Mouse (Mus musculus) ES-E14 (cell line): ENCODE data around the gene Cdkn2d. TPM values are rescaled to one million over a fixed set of nuclear protein-coding genes. Genes with fewer than 3 reads are reported as not detected.
"Not testable (repeated sequence)": the region's sequence is repeated elsewhere in the genome, so short reads cannot be mapped to it uniquely, and the experiment has no call there.

Experiments used
- DNase-seq: peaks from one replicate; pipeline ENCODE4 v3.0.0-alpha.2; 2013; ENCODE audit warnings: low read depth, low spot score
- H3K27ac ChIP-seq: 2 replicates; pipeline ENCODE4 v1.5.1; 2012; ENCODE audit warnings: low read depth, mild to moderate bottlenecking, low read length, moderate library complexity, mixed read lengths; ENCODE audit not compliant: poor library complexity, insufficient read depth, severe bottlenecking
- H3K36me3 ChIP-seq: 2 replicates; pipeline ENCODE4 v1.6.1; 2012; ENCODE audit warnings: mild to moderate bottlenecking, low read length, moderate library complexity, mixed read lengths; ENCODE audit not compliant: control insufficient read depth, poor library complexity, insufficient read depth, severe bottlenecking
- H3K4me1 ChIP-seq, 2 experiments: fragments of 150-350 bp in 1 of 2; sonication (generic) in 1 of 2; 2 replicates each; pipeline ENCODE4 v1.6.1; 2012; ENCODE audit warnings: low read length in 2 of 2, mild to moderate bottlenecking in 1 of 2, mixed read lengths in 1 of 2; ENCODE audit not compliant: control insufficient read depth in 2 of 2, insufficient read depth in 2 of 2, poor library complexity in 1 of 2
- H3K4me3 ChIP-seq, 2 experiments: fragments of 150-350 bp in 1 of 2; sonication (generic) in 1 of 2; 2 replicates each; pipeline ENCODE4 v1.5.1; 2012; ENCODE audit warnings: low read length in 2 of 2, low read depth in 1 of 2, mild to moderate bottlenecking in 1 of 2, mixed read lengths in 1 of 2; ENCODE audit not compliant: insufficient read depth in 1 of 2, poor library complexity in 1 of 2, severe bottlenecking in 1 of 2
- H3K9ac ChIP-seq: 2 replicates; pipeline ENCODE4 v1.6.1; 2012; ENCODE audit warnings: low read depth, mild to moderate bottlenecking, low read length, mixed read lengths; ENCODE audit not compliant: poor library complexity, insufficient read depth, severe bottlenecking
- H3K9me3 ChIP-seq: fragments of 150-350 bp; sonication (generic); 2 replicates; pipeline ENCODE4 v1.6.1; 2012; ENCODE audit warnings: low read depth, mild to moderate bottlenecking, low read length; ENCODE audit not compliant: control insufficient read depth, insufficient read depth
- CHD2 ChIP-seq: IDR thresholded peaks from 2 replicates; pipeline ENCODE4 v1.6.1; 2014; ENCODE audit warnings: mild to moderate bottlenecking, low read depth, low read length, inconsistent platforms
- HCFC1 ChIP-seq: IDR thresholded peaks from 2 replicates; pipeline ENCODE4 v1.6.1; 2012; ENCODE audit warnings: low read length, inconsistent platforms, borderline replicate concordance; ENCODE audit not compliant: insufficient read depth
- MAFK ChIP-seq: IDR thresholded peaks from 2 replicates; pipeline ENCODE4 v1.6.1; 2014; ENCODE audit warnings: mild to moderate bottlenecking, low read depth, low read length, inconsistent platforms; ENCODE audit not compliant: insufficient read depth
- ZC3H11A ChIP-seq: IDR thresholded peaks from 2 replicates; pipeline ENCODE4 v1.6.1; 2012; ENCODE audit warnings: low read depth, mild to moderate bottlenecking, inconsistent platforms, low read length, borderline replicate concordance
- ZNF384 ChIP-seq: IDR thresholded peaks from 2 replicates; pipeline ENCODE4 v1.6.1; 2012; ENCODE audit warnings: low read depth, low read length, inconsistent platforms
- in situ Hi-C, 2 experiments: fragments of 600-800 bp; cut with MboI; formaldehyde crosslinking; loops; one replicate each; pipeline ENCODE4 v1.15.1; 2025; ENCODE audit warnings: low sequenced_read_pairs in 2 of 2, inconsistent platforms in 1 of 2; ENCODE audit not compliant: unreplicated experiment in 2 of 2
- total RNA-seq: library from RNA; depleted of rRNA; stranded (reverse); fragments of 300-350 nt; gene quantifications from 2 replicates; pipeline ENCODE4 v1.2.3, GENCODE M21; 2012

Cdkn2d gene
- total RNA-seq, 1 experiment = 12.7 TPM

DNA sequence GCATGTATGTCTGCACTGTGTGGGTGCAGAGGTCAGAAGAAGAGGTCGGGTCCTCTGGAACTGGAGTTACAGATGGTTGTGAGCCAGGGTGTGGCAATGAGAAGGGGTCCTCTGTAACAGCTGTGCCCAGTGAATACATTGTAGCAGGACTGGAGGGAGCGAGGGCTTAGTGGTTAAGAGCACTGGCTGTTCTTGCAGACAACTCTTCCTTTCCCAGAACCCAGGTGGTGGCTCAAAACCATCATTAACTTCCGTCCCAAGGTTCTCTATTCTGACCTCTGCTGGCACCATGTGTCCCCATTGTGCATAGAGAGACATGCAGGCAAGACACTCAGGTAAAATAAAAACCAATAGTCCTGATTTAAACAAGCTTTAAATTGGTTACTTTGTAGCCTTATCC is 36.4 kb upstream of the Cdkn2d start:
- TF ChIP-seq HCFC1 (no peak), ZNF384 (no peak), ZC3H11A (no peak), CHD2 (no peak), MAFK (no peak)
- no peak overlapping the region for H3K4me3 ChIP-seq
- H3K27ac ChIP-seq = no peak overlapping the region
- no peaks in the 10 kb centered on the region for H3K36me3 ChIP-seq
- no peak overlapping the region for H3K9ac ChIP-seq
- in situ Hi-C loops = no loop called here
- DNase-seq = no peak
- peaks cover 0 to 7% of the 10 kb centered on the region in 2 experiments; a peak in 2 of 4 replicates for H3K4me1 ChIP-seq
- H3K9me3 ChIP-seq = no peaks in the 10 kb centered on the region

DNA sequence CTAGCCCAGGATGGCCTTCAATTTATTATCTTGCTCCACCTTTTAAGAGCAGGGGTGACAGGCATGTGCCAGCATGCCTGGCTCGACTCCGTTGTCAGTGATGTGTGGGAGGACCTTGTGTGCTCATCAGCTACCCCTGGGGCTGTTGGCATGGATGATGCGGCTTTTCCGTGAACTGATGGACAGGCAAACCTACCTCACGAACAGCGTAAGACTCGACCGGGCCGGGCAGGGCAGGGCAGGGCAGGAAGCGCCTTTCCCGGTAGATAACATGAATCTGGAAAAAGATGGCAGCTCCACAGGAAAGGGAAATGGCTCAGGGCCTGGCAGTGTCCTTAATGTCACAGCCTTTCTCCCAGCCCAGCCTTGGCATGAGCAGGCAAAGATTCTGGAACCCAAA is 33.1 kb upstream of the Cdkn2d start:
- H3K36me3 ChIP-seq = no peaks in the 10 kb centered on the region
- TF ChIP-seq ZC3H11A = no peak
- TF ChIP-seq MAFK = no peak
- TF ChIP-seq HCFC1 = no peak
- TF ChIP-seq CHD2 = no peak
- TF ChIP-seq ZNF384 = no peak
- no peak for DNase-seq

GRCm38 (mm10) chr9:21322917-21323297 is 31.7 kb upstream of the Cdkn2d start:
- H3K27ac ChIP-seq, DNase-seq, H3K9me3 ChIP-seq, in situ Hi-C loops, H3K36me3 ChIP-seq, H3K4me3 ChIP-seq, H3K9ac ChIP-seq: not testable (repeated sequence)
- H3K4me1 ChIP-seq = peaks cover 4 to 13% of the 10 kb centered on the region in 2 experiments
- TF ChIP-seq ZNF384 = peak; percentile 51; the same call in 1 of the 2 replicates

More for the DNA sequence above, 33.1 kb upstream of the Cdkn2d start:
- Histone ChIP-seq H3K9me3 (no peaks in the 10 kb centered on the region), H3K9ac (no peak overlapping the region), H3K4me3 (no peak overlapping the region), H3K4me1 (peaks cover 4 to 13% of the 10 kb centered on the region in 2 experiments), H3K27ac (no peak overlapping the region)
- in situ Hi-C loops = no loop called here

GRCm38 (mm10) chr9:21322211-21322916 is 31.2 kb upstream of the Cdkn2d start:
- Histone ChIP-seq H3K27ac (peak overlapping the region; percentile 8; the same call in 1 of the 2 replicates), H3K9ac (peak overlapping the region; percentile 14; the same call in 1 of the 2 replicates), H3K4me1 (peaks cover 4 to 13% of the 10 kb centered on the region in 2 experiments), H3K9me3 (no peaks in the 10 kb centered on the region), H3K4me3 (peak overlapping the region in 1 of 2 experiments; percentile 74; a peak in 1 of 4 replicates), H3K36me3 (no peaks in the 10 kb centered on the region)
- in situ Hi-C loops = no loop called here
- TF ChIP-seq HCFC1 = no peak
- TF ChIP-seq MAFK = no peak
- TF ChIP-seq ZNF384 = no peak
- TF ChIP-seq CHD2 = no peak
- TF ChIP-seq ZC3H11A = no peak
- DNase-seq = no peak

GRCm38 (mm10) chr9:21321513-21321835 is 30.3 kb upstream of the Cdkn2d start:
- H3K9ac ChIP-seq = peak overlapping the region; percentile 10; the same call in 1 of the 2 replicates
- H3K27ac ChIP-seq = no peak overlapping the region
- DNase-seq = no peak
- in situ Hi-C loops = no loop called here
- TF ChIP-seq ZC3H11A = no peak
- no peak for TF ChIP-seq HCFC1
- TF ChIP-seq ZNF384 = no peak
- no peak for TF ChIP-seq MAFK
- H3K9me3 ChIP-seq = no peaks in the 10 kb centered on the region
- peaks cover 4 to 13% of the 10 kb centered on the region in 2 experiments for H3K4me1 ChIP-seq
- H3K4me3 ChIP-seq = peak overlapping the region; percentile 74 to 83
- H3K36me3 ChIP-seq = no peaks in the 10 kb centered on the region
